Mouse (Mus musculus) cerebellum, adult 8-10 months (tissue): Measurements from ENCODE around the gene Lonp1.
"Not testable (repeated sequence)": the region's sequence is repeated elsewhere in the genome, so short reads cannot be mapped to it uniquely, and the experiment has no call there.

Source experiments
- DNase-seq: peaks from one replicate; pipeline ENCODE4 v3.0.0; 2022

Gene Lonp1

DNA sequence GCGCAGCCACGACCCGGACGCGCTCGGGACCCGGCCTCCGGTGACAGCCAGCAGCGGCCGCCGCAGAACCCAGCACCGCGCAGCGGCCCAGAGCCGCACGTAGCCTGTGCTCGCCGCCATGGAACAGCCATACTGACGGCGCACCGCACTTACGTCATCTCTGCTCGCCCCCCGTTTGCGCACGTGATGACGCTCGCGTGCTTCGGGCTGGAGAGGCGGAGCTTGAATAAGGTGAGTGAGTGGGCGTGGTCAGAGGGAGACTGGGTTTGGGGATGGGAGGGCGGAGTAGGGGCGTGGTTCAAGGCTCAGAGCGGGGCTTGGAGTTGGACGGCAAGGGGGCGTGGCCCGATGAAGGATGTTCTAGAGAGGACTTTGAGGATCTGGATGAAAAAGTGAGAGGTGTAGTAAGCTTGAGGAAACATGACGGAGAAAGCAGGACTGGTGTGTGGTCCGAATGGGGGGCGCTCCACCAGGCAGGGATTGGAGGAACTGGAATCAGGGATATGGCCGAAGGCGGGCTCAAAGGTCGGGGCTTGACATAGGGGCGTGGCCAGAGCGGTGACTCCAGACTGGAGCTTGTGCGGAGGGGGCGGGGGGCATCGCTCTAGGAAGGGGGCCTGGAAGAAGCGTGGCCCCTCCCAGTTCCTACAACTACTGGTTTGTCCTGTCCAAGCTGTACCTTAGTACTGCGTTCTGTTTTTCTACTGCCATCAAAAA, at the start of gene Lonp1:
Lonp1 (minus strand) TSS at position 134 of the 717 bp plus-strand sequence.
- peak; percentile 97 for DNase-seq

DNA sequence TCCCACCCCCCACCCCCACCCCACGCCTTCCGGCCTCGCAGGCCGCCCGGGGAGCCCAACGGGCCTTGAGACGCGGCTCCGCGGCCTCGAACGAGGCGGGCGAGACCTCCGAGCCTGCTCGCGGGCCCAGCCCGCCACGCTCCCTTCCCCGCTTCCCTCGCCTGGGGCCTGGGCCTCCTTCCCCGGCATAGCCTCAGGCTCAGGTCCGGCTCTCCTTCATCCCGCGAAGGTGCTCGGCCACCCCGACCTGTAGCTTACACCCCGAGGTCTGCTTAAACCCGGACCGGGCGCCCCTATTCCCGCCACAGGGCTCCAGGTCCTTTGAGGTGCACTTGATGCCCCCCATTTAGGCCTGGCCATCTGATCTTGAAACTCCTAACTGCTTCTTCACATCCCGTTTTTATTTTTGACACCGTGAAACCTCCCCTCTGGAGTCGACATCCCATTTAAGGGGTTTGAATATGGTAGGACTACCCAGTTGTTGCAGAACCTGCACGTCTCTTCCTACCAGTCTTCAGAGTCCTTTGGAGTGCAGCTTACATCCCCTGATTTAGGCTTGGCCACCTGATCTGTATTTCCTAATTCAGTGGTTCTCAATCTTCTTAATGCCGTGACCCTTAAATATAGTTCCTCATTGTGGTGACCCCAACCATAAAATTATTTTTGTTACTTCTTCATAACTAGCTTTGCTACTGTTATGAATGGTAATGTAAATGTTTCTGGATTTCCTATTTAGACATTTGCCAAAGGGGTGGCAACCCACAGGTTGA, 47.1 kb upstream of the Lonp1 start:
- peak; percentile 56 for DNase-seq

DNA sequence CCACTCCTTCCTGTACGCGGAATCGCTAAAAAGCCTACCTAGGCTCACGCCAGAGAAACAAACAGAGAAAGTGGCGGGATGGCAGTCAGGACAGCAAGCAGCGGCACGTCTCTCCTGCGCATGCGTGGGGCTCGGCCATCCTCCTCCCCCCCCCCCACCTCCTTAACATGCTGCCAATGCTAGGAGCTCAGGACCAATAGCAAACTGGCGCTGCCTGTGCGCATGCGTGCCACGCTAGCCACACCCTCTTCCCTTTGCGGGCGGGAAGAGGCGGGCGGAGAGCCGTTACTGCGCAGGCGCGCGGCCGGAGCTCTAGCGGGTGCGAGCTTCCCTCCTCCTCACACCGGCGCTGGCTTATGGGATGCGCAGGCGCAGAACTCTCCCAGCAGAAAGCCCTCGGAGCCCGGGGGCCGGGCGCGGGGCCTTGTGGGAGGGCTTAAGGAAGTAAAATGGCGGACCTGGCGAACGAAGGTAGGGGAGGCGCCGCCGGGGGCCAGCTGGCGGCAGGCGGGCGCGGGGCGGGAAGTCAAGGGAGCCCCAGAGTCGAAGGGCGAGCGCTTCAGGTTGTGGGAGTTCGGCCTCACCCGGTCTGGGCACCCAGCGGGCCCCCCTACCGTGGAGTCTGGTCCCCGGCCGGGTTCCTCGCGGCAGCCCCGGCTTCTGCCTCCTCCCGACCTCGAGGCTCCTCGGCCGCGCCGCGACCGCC, 46.4 kb upstream of the Lonp1 start, which contains the start of gene Ranbp3:
Ranbp3 (plus strand) TSS at position 354 of the 706 bp plus-strand sequence.
- peak; percentile 99 for DNase-seq

DNA sequence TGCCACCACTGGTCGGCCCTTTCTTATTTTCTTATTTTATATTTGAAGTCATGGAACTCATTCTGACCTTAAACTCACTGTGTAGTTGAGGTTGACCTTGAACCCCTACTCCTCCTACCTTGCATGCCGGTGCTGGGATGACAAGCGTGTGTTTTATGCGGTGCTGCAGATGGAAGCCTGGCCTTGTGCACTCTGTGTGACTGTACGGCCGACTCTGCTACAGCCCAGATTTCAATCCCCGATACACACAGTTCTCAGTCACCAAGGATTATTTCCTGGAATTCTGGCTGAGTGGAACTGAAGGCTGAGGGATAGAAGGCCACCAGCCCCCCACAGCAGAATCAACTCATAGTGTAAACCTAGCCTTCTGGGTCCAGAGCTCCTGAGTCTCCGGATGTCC, 43.1 kb upstream of the Lonp1 start:
- DNase-seq, result no peak

DNA sequence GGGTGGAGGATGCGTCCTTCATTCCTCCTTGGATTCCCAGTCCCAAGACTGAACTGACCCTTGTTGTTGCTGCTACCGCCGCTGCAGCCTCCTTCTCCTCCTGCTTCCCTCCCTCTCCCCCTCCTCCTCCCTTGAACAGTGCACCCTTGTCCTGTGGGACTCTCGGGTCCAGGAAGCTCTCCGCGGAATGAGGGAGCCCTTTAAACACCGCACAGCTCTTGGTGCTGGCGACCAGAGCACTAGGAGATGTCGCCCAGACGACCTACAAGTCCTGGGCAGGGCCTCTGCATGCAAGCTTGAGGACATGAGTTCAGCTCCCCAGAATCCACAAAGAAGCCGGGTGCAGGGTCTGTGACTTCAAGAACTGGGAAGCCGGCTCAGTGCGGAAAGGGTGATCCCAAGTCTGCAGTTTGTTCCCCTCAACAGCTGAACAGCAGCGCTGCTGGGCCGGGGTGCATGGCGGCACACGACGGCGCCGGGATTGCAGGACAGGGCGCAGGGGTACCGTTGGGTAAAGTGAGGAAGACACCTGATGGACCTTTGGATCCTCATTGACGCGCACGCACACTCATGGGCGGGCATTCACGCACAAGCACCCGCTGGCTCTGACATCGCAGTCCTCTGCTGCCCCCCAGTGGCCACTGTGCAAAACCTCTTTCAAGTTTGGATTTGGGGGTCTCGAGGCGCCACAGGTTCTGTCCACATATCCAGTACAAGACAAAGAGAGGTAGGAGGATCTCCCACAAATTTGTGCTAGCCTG, 41.9 kb upstream of the Lonp1 start:
- DNase-seq, result peak; percentile 88

DNA sequence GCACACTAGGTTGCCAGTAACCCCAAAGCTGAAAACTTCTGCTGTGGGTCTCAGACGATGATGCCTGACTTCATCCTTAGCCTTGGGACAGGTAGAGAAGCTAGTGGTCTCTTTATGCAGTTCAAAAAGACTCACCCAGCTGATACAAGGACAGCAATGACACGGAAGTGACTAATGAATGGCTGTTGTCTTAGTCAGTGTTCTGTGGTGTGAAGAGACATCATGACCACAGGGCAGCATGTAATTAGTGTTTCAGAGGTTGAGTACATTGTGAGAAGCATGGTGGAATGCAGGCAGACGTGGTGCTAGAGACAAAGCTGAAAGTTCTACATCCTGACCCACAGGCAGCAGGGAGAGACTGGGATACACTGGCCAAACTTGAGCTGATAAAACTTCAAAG, 40.9 kb upstream of the Lonp1 start:
- no peak for DNase-seq

DNA sequence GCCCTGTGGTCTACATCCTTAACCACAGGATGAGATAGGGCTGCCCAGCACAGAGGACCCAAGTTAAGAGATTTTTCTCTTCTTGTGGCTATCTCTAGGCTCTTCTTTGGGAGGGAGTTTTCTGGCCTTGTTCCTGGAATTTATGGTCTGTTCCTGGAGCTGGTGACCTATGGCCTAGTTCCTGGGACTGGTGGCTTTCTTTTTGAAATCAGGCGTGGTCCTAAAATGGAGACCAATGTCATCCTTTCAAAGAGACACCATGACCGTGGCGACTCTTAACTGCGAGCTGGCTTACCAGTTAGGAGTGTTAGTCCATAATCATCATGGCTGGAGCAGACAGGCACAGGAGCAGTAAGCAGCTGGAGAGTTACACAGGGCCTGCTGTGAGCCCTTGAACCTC, 39.7 kb upstream of the Lonp1 start:
- no peak for DNase-seq

DNA sequence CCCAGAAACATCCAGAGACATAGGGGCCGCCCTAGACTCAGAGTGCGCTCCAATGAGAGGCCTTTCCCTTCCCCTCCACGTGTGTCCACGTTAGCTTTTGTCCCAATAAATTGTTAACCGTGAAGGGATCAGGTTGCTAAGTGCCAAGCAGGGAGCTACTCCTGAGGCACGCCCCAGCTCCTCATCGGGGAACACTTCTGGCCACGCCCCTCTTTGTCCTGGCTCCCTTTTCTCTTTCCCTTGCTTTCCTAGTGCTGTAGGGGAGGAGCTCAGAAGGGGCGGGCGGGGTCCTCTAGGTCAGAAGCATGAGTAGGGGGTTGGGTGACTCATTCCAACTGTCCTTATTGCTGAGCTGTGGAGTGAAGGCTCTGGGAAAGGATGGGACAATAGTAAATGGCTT, 37.6 kb upstream of the Lonp1 start:
- DNase-seq, result no peak

DNA sequence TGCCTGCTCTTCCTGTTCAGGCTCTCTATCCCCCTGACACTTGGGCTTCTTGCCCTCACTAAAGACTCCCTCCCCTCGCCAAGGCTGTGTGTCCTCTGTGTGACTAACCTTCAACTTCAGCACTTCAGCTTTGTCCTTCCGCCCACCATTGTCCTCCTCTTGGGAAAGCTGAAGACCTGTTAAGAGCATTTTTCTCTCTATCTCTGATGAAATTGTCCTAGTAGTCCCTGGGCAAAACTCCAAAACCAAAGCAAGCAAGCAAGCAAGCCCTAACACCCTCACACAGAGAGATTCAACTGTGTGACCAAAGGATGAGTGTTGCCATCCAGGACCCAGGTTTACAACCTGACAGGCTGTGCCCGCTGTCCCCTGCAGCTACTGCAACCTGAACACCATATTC, 37.0 kb upstream of the Lonp1 start:
- DNase-seq, result no peak

DNA sequence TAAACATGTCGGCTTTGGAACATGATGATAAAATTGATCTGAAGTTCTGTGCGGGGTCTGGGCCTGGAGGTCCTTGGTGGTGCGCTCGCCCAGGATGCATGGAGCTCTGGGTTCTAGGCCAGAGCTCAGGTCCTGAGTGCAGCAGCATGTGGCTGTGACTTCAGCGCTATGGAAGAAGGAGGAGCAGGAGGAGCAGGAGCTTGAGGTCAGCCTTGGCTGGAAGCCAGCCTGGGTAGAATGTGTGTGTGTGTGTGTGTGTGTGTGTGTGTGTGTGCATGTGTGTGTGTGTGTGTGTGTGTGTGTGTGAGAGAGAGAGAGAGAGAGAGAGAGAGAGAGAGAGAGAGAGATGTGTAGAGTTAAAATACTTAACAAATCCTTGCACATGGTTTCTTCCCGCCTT, 29.5 kb upstream of the Lonp1 start:
- DNase-seq, result no peak

DNA sequence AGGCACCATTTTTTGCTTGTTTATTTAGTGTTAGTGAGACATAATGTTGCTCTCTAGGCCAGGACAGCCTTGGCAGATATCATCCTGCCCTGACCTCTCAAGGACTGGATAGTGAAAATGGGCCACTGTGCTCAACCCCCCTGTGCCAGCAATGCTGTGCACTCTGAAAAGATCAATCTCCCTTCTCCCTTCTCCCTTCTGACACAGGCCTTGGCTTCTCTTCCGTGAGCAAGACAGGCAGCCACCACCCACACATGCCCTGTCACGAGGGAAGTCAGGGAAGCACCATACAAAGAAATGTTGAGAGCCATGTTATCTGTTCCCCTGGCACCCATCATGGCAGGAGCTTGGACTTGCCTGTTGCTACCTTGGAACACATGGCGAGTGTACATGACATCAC, 28.6 kb upstream of the Lonp1 start:
- no peak for DNase-seq

DNA sequence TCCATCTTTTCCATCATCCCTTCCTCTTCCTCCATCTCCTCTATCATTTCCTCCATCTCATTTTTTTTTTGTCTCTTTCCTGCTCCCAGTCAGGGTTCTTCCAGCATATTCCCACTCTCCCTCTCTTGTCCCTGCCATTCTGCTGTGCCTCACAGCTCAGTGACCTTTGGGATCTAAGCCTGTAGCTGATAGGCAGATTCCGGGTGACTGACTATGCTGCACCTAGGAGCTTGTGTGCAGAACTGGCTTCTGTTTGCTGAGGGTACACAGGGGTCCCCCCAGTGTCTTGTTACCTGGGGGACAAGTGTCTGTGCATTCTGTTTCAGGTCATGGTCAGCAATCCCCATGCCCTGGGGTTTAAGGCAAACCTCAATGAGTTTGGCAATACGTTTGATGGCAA, 28.1 kb upstream of the Lonp1 start:
- no peak for DNase-seq

DNA sequence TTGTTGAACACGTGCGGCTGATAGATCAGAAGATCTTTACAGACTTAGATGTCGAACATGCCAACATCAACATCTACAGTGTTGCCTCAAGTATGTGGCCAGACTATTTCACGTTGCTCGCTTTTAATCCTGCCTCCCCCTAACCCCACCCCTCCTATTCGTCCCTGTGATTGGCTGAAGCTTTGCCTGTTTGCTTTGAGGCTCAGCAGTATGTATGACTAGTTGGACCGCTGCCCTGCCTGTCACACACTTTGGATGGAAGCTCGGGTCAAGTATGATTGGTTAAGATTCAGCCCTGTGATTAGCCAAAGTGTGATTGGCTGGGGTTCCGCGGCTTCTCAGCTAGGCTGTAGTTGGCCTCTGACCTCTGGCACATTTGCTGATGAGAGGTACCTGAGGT, 25.1 kb upstream of the Lonp1 start:
- no peak for DNase-seq

DNA sequence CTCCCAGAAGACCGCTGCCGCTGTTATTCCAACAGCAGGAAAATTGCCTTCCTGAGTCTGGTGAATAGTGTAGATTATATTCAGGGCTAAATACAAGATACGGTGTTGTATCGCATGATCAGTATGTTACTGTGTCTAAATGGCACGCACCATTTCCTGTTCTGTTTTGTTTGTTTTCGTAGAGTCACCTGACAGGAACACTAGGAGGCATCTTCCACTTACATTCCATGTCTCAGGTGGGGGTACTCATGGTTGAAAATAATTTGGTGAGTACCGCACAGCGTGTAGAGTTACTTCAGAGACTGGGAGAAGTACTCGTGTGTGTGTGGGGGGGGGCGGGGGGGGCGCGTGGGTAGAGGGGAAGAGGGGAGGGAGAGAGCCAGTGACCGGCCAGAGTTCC, 20.9 kb upstream of the Lonp1 start:
- DNase-seq, result no peak

DNA sequence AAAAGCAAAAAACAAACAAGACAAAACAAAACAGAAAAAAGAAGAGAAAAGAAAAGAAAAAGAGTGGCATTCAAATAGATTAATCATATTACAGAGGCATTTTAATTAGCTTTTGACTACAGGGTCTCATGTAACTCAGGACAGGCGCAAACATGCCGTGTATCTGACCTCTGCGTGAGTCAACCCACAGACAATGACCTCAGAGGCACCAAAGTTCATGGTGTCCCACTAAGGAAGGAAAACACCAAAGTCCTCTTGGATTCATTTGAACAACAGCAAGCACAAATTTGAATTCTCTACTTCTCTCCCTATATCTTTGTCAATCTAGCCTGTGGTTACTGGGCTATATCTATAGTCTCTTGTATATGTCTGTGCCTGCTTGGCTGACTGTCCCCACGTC, 16.6 kb upstream of the Lonp1 start:
- no peak for DNase-seq

DNA sequence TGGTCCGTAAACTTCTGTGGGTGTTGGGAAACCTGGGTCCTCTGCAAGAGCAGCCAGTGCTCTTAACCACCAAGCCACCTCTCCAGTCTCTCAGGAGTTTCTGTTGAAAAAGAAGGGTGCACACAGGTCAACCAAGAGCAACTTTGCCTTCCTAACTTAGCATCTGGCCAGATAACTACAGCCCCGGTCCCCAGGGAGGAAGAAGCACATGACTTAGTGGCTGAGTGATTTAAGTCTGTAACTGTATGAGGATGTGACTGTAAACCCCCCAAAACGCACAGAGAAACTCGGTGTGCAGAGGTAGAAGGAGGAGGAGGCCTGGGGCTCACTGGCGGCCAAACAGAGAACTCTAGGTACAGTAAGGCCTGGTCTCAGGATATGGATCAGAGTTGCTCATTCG, 7.3 kb upstream of the Lonp1 start:
- no peak for DNase-seq

DNA sequence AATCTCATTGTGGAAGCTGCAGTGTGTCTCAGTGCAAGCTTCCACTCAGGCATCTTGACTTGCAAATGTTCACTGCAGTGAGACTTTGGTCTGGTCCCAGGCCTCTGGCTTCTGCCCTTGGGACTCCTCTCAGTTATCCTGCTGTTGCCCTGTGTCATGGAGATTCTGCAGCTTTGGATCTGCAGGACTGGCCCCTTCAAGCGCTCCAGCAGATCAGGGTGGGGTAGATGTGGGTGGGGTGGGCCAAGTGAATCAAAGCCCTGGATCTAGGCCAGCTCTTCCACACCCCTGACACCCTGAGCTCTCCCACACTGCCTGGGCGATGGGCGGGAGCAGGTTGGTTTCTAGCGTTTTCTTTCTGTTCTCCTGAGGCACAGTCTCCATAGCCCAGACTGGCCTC, 5.1 kb upstream of the Lonp1 start:
- DNase-seq, result no peak

DNA sequence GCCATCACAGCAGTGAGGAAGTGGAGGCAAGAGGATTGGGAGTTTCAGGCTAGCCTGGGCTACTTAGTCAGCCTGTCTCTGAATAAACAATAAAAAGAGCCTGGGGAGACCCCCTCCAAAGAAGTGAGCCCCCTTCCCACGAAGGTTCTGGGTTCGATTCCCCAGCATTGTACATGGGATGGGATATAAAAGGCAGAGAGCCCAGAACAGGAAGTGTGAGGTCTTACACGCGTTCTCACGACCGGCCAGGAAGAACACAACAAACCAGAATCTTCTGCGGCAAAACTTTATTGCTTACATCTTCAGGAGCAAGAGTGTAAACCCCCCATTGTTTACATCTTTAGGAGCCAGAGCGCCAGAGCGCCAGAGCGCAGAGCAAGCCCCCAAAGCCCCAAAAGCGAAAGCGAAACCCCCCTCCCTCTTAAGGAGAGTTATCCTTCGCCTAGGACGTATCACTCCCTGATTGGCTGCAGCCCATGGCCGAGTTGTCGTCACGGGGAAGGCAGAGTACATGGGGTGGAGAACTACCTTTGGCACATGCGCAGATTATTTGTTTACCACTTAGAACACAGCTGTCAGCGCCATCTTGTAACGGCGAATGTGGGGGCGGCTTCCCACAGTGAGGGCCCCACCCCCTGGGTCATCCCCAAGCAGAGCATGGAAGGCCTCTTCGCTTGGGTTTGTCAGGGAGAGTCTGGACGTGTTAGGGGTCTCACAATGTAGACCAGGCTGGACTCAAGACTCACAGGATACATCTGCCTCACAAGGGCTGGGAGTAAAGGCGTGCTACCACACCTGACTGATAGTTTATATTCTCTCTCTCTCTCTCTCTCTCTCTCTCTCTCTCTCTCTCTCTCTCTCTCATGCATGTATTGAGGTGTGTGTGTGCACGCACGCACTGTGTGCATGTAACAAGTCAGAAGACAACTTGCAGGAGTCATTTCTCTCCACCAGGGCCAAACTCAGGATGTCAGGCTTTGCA, 3.4 kb upstream of the Lonp1 start:
- not testable (repeated sequence) for DNase-seq

DNA sequence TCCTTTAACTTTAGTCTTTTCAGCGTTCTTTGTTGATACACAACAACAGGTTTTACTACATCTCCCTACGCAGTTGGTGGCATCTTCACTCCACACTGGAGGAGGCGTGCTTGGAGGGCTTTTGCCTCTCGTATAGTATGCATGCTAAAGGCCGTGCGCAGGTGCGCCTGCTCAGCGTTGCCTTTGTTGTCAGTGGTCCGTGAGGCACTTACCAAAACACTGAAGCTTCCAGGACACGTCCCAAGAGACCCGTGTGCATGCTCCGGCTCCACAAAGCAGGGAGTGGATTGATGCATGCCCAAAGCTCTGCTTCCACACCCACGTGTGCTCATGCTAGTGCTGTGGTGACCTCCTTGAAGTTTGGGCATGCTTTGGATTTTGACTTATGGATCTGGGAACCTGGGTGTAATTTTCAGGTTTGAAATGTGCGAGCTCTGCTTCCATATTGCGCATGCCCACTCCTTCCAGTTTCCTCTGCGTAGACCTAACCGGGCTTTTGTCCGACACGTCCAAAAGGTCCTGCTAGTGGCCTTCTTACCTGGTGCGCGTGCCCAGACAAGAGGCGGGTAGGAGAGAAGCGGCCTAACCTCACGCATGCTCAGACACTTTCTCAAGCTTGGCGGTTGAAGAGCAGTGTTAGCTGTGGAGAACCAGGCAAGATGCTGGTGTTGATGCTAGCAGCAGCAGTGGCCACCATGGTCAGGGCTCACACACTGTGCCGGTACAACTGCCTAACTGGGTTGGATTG, 1.0 kb upstream of the Lonp1 start, which contains the start of gene Catsperd:
Catsperd (plus strand) TSS at position 614 of the 748 bp plus-strand sequence.
- DNase-seq, result no peak

DNA sequence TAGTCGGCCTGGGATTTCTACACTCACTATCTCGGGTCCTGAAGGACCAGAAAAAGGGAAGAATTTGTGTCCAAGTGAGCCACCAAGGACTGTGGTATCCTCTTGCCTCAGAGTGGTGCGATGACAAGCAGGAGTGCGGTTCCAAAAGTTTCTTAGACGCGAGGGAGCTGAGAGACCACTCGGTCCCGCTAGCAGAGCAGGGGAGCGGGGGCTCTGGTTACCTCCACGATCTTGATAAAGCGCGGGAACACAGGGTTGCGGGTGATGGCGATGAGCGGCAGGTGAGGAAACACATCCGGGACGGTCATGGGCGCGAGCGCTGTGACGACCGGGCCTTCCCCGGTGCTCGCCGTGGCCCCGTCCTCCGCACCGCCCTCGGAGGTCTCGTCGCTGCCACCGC, 427 bp downstream of the Lonp1 start:
- DNase-seq, result no peak

DNA sequence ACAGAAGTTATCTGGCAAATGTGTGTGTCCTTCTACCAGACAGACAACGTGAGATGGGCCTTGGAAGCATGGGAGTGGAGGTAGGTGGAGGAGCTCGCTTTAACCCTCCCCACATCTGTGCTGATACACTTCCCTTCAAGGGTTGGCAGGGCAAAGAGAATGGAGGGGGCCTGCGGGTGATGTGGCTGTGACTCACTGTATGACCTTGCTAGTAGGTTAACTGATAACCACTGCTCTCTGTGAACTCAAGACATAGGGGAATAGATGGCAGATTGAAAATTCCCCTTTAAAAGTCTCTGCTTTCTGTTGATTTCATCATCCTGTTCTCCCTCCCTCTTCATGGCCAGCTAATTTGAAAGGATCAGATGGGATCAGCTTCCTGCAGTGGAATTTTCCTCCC, 1.2 kb downstream of the Lonp1 start:
- no peak for DNase-seq
